Mouse (Mus musculus): ENCODE measurements around the gene Tomm5. TPM values are rescaled to one million over a fixed set of nuclear protein-coding genes. Genes with fewer than 3 reads are reported as not detected.
A peak's percentile ranks its signal among the peaks of the same experiment; 100 is the strongest.

Gene Tomm5
- polyA plus RNA-seq (2012; rRNA removed) = 12.9 and 16.2 TPM in 2 replicates

DNA sequence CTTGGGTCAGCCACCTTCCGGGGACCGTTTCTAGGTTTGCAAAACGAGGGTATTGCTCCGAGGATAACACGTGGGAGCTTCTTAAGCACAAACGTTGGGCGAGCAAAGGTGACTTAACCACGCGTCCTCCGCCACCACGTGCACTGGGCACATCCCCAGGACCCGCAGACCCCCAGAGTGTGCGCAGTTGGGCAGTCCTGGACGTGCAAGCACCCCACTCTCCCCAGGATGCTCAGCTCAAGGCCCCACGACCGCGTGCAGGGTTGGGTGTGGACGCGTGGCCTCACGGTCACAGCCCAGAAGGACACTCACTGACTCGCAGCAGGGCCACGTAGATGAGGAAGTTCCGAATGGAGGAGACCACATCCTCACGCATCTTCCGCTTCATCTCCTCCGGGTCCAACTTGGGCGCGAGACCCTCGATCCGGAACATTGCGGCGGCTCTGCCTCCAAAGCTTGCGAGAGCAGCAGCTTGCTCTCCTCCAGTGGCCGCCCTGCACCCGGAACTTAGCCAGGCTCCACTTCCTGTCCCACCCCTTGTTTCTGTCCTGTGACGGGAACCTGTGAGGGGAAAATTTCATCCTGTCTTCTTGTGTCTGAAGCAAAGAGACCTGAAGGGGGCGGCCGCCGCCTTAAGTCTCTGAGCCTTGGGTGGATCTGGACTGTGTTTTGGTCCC is at the start of gene Tomm5:
Gene Tomm5 (minus strand): TSS at position 514 of the 677 bp plus-strand sequence.
- Histone ChIP-seq H3K4me1 (ENCODE audit: control insufficient read depth, insufficient read depth, low read length) (peaks cover 7% of the 10 kb centered on the region), H3K27ac (ENCODE audit: control insufficient read depth, insufficient read depth, low read depth, low read length) (no peak within 1 kb of the TSS)
- TF ChIP-seq CTCF (IDR thresholded peaks at IDR 0.05; ENCODE audit: control insufficient read depth, insufficient read depth, insufficient replicate concordance, low read depth, low read length) (peak; percentile 33; the same call in 1 of the 2 replicates), POLR2A (IDR thresholded peaks at IDR 0.05; ENCODE audit: control insufficient read depth, low read depth, low read length) (peak; percentile 62)

DNA sequence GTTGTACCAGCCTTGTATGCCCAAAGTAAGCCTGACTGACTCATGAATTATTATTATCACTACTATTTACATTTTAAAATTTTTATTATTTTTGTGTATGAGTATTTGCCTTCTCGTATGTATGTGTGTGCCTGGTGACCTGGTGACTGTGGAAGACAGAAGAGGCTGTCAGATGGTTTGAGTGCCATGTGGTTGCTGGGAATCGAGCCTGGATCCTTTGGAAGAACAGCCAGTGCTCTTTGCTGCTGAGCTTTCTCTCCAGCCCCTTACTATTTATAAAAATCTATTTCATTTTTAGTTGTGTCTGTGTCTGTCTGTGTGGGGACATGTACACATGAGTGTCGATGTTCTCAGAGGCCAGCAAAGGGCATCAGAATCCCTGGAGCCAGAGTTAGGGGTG is 48.5 kb upstream of the Tomm5 start:
- no peak overlapping the region for H3K27ac ChIP-seq (ENCODE audit: control insufficient read depth, insufficient read depth, low read depth, low read length)
- no peak overlapping the region for H3K4me3 ChIP-seq (ENCODE audit: control insufficient read depth, low read depth, low read length)
- no peaks in the 10 kb centered on the region for H3K27me3 ChIP-seq (ENCODE audit: control insufficient read depth, insufficient read depth, low read length)
- H3K36me3 ChIP-seq (ENCODE audit: control insufficient read depth, insufficient read depth, low read length) = no peaks in the 10 kb centered on the region
- TF ChIP-seq CTCF (IDR thresholded peaks at IDR 0.05; ENCODE audit: control insufficient read depth, insufficient read depth, insufficient replicate concordance, low read depth, low read length) (no peak), POLR2A (IDR thresholded peaks at IDR 0.05; ENCODE audit: control insufficient read depth, low read depth, low read length) (no peak)
- no peaks in the 10 kb centered on the region for H3K4me1 ChIP-seq (ENCODE audit: control insufficient read depth, insufficient read depth, low read length)

More for the DNA sequence above, at the start of gene Tomm5:
- Histone ChIP-seq H3K27me3 (ENCODE audit: control insufficient read depth, insufficient read depth, low read length) (no peaks in the 10 kb centered on the region), H3K4me3 (ENCODE audit: control insufficient read depth, low read depth, low read length) (peak within 1 kb of the TSS; percentile 91), H3K36me3 (ENCODE audit: control insufficient read depth, insufficient read depth, low read length) (no peaks in the 10 kb centered on the region)

DNA sequence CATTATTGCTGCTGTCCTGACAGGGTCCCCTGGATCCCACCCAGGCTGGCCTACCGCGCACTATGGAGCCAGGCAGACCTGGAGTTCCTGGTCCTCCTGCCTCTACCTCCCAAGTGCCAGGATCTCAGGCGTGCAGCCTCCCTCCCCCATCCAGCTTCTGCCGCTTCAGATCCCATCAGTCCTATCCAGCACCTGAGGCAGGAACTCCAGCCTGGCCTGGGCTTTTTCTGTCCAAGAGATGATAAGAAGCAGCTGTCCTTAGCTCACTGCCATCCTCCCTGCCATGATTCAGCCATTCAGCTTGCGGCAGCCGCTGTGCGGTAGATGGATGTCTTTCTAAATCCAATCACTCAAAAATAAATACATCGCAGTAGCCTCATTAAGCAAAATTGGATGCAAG is 35.1 kb upstream of the Tomm5 start:
- Histone ChIP-seq H3K4me1 (ENCODE audit: control insufficient read depth, insufficient read depth, low read length) (no peaks in the 10 kb centered on the region), H3K4me3 (ENCODE audit: control insufficient read depth, low read depth, low read length) (no peak overlapping the region), H3K27me3 (ENCODE audit: control insufficient read depth, insufficient read depth, low read length) (no peaks in the 10 kb centered on the region), H3K36me3 (ENCODE audit: control insufficient read depth, insufficient read depth, low read length) (no peaks in the 10 kb centered on the region), H3K27ac (ENCODE audit: control insufficient read depth, insufficient read depth, low read depth, low read length) (no peak overlapping the region)
- TF ChIP-seq CTCF (IDR thresholded peaks at IDR 0.05; ENCODE audit: control insufficient read depth, insufficient read depth, insufficient replicate concordance, low read depth, low read length) (no peak), POLR2A (IDR thresholded peaks at IDR 0.05; ENCODE audit: control insufficient read depth, low read depth, low read length) (no peak)

DNA sequence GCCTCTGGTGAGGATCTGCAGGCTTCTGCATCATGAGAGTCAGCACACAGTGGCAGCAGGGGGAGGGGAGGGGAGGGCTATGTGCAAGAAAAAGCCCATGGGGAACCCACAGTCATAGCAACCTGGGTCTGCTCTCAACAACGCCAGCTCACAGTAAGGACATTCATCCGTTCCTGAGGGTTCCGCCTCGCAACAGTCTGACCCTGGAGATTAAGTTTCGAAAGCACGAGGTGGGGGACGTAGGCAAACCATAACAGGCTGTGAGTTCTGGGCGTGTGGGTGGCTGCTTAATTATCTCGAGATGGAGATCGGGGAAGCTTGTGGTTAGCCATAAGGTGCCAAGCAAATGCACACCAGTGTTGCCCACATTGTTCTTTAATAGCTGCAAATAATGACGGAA is 34.5 kb upstream of the Tomm5 start:
- no peak overlapping the region for H3K4me3 ChIP-seq (ENCODE audit: control insufficient read depth, low read depth, low read length)
- H3K4me1 ChIP-seq (ENCODE audit: control insufficient read depth, insufficient read depth, low read length) = peaks cover 3% of the 10 kb centered on the region
- no peaks in the 10 kb centered on the region for H3K36me3 ChIP-seq (ENCODE audit: control insufficient read depth, insufficient read depth, low read length)
- H3K27ac ChIP-seq (ENCODE audit: control insufficient read depth, insufficient read depth, low read depth, low read length) = no peak overlapping the region
- TF ChIP-seq POLR2A (IDR thresholded peaks at IDR 0.05; ENCODE audit: control insufficient read depth, low read depth, low read length) (no peak), CTCF (IDR thresholded peaks at IDR 0.05; ENCODE audit: control insufficient read depth, insufficient read depth, insufficient replicate concordance, low read depth, low read length) (no peak)
- no peaks in the 10 kb centered on the region for H3K27me3 ChIP-seq (ENCODE audit: control insufficient read depth, insufficient read depth, low read length)

DNA sequence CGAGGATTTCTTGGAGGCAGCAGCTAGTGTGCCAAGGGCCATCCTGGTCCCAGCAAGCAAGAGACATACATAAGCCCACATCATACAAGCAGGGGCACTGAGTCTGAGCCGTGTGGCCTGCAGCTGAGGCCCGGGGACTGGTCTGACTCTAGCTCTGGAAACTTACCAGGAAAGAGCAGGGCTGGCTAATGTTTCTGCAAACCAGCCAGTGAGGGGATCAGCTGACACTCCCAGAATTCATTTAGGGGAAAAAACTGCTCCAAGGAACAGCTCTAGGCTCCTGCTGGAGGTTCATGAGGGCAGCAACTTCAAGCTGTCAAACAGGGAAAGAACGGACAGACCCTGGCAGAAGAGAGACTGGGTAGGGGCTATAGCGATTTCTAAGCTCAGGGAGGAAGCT is 33.9 kb upstream of the Tomm5 start:
- Histone ChIP-seq H3K27me3 (ENCODE audit: control insufficient read depth, insufficient read depth, low read length) (no peaks in the 10 kb centered on the region), H3K36me3 (ENCODE audit: control insufficient read depth, insufficient read depth, low read length) (no peaks in the 10 kb centered on the region), H3K27ac (ENCODE audit: control insufficient read depth, insufficient read depth, low read depth, low read length) (no peak overlapping the region), H3K4me1 (ENCODE audit: control insufficient read depth, insufficient read depth, low read length) (peaks cover 3% of the 10 kb centered on the region), H3K4me3 (ENCODE audit: control insufficient read depth, low read depth, low read length) (no peak overlapping the region)
- TF ChIP-seq CTCF (IDR thresholded peaks at IDR 0.05; ENCODE audit: control insufficient read depth, insufficient read depth, insufficient replicate concordance, low read depth, low read length) = no peak
- no peak for TF ChIP-seq POLR2A (IDR thresholded peaks at IDR 0.05; ENCODE audit: control insufficient read depth, low read depth, low read length)

DNA sequence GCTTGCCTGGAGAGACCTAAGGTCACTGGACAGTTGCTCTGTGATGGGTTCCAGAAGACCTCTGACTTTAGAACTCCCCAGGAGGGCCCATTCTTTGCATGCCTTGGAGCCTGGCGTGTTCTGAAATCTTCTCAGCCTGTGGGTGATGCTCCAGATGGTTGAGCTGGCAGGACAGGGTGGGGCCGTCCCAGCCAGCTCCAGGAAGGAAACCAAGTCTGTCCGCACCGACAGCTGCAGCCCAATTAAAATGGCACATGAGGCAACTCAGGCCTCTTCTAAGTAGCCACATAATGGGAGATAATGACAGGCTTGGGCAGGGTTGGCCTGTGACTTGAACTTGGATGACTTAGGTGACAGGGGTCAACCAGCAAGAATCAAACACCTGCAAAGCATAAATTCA is 29.7 kb upstream of the Tomm5 start:
- peaks cover 3% of the 10 kb centered on the region for H3K4me1 ChIP-seq (ENCODE audit: control insufficient read depth, insufficient read depth, low read length)
- H3K27me3 ChIP-seq (ENCODE audit: control insufficient read depth, insufficient read depth, low read length) = no peaks in the 10 kb centered on the region
- no peak overlapping the region for H3K4me3 ChIP-seq (ENCODE audit: control insufficient read depth, low read depth, low read length)
- no peak overlapping the region for H3K27ac ChIP-seq (ENCODE audit: control insufficient read depth, insufficient read depth, low read depth, low read length)
- TF ChIP-seq CTCF (IDR thresholded peaks at IDR 0.05; ENCODE audit: control insufficient read depth, insufficient read depth, insufficient replicate concordance, low read depth, low read length) (no peak), POLR2A (IDR thresholded peaks at IDR 0.05; ENCODE audit: control insufficient read depth, low read depth, low read length) (no peak)
- no peaks in the 10 kb centered on the region for H3K36me3 ChIP-seq (ENCODE audit: control insufficient read depth, insufficient read depth, low read length)

DNA sequence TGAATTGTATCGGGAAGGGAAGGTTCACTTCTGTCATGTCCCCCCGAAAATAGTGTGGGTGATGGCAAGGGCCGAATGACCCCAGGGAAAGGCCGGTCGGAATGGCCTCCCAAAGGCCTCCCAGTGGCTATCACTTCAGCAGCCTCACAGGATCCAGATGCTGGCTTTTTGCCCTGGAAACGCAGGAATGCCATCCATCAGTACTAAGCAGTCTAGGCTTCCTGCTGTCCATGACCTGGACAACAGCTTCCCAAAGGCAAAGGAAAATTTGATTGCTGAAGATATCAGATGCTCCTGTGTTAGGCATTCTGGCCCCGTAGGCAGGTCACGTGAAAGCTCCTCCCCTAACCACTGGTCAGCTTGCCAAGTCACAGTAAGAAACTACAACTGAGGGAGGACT is 26.6 kb upstream of the Tomm5 start:
- H3K27me3 ChIP-seq (ENCODE audit: control insufficient read depth, insufficient read depth, low read length) = no peaks in the 10 kb centered on the region
- no peak overlapping the region for H3K4me3 ChIP-seq (ENCODE audit: control insufficient read depth, low read depth, low read length)
- no peaks in the 10 kb centered on the region for H3K36me3 ChIP-seq (ENCODE audit: control insufficient read depth, insufficient read depth, low read length)
- H3K27ac ChIP-seq (ENCODE audit: control insufficient read depth, insufficient read depth, low read depth, low read length) = no peak overlapping the region
- TF ChIP-seq CTCF (IDR thresholded peaks at IDR 0.05; ENCODE audit: control insufficient read depth, insufficient read depth, insufficient replicate concordance, low read depth, low read length) = no peak
- no peak for TF ChIP-seq POLR2A (IDR thresholded peaks at IDR 0.05; ENCODE audit: control insufficient read depth, low read depth, low read length)
- H3K4me1 ChIP-seq (ENCODE audit: control insufficient read depth, insufficient read depth, low read length) = peaks cover 3% of the 10 kb centered on the region
